Mouse (Mus musculus) thymus, adult 2 months (tissue): ENCODE measurements at regions not wholly inside any gene's neighbourhood (a gene's known extent, or its start where the extent isn't known, plus 50 kb on each side); places are given as distances from the start of the nearest gene placed in this dataset.

Experiments used
- DNase-seq: peaks from one replicate; pipeline ENCODE4 v3.0.0; 2021
- H3K27ac ChIP-seq: fragments of 200-500 bp; 2 replicates; pipeline ENCODE4 v1.5.1; 2012; ENCODE audit warnings: low read length, control low read depth; ENCODE audit not compliant: control insufficient read depth, insufficient read depth
- H3K27me3 ChIP-seq: fragments of 200-500 bp; 2 replicates; pipeline ENCODE4 v1.6.1; 2012; ENCODE audit warnings: mild to moderate bottlenecking, low read length, moderate library complexity, mixed read lengths; ENCODE audit not compliant: control insufficient read depth, insufficient read depth
- H3K36me3 ChIP-seq: fragments of 200-500 bp; 2 replicates; pipeline ENCODE4 v1.6.1; 2012; ENCODE audit warnings: mild to moderate bottlenecking, low read length, moderate library complexity; ENCODE audit not compliant: control insufficient read depth, insufficient read depth
- H3K4me1 ChIP-seq: fragments of 200-500 bp; replicated peaks from 2 replicates; pipeline ENCODE4 v1.6.1; 2012; ENCODE audit warnings: low read length; ENCODE audit not compliant: control insufficient read depth, insufficient read depth
- H3K4me3 ChIP-seq: fragments of 200-500 bp; 2 replicates; pipeline ENCODE4 v1.5.1; 2012; ENCODE audit warnings: mild to moderate bottlenecking, low read length, control low read depth, moderate library complexity; ENCODE audit not compliant: control insufficient read depth, insufficient read depth
- CTCF ChIP-seq: fragments of 200-500 bp; IDR thresholded peaks from 2 replicates; pipeline ENCODE4 v1.5.1; 2012; ENCODE audit warnings: mild to moderate bottlenecking, control low read depth, low read length, moderate library complexity, borderline replicate concordance; ENCODE audit not compliant: control insufficient read depth, poor library complexity, insufficient read depth; ENCODE audit errors: extremely low read depth
- POLR2A ChIP-seq: fragments of 200-500 bp; IDR thresholded peaks from 2 replicates; pipeline ENCODE4 v1.6.1; 2012; ENCODE audit warnings: mild to moderate bottlenecking, low read length, control low read depth, moderate library complexity; ENCODE audit not compliant: control insufficient read depth, poor library complexity, insufficient read depth; ENCODE audit errors: extremely low read depth
- WGBS: fragments of 180-500 bp; shearing (Covaris S2); methylation state at CpG from one replicate; pipeline ENCODE4 v1.1.7; 2018; 5-methylcytosine and 5-hydroxymethylcytosine counted together

DNA sequence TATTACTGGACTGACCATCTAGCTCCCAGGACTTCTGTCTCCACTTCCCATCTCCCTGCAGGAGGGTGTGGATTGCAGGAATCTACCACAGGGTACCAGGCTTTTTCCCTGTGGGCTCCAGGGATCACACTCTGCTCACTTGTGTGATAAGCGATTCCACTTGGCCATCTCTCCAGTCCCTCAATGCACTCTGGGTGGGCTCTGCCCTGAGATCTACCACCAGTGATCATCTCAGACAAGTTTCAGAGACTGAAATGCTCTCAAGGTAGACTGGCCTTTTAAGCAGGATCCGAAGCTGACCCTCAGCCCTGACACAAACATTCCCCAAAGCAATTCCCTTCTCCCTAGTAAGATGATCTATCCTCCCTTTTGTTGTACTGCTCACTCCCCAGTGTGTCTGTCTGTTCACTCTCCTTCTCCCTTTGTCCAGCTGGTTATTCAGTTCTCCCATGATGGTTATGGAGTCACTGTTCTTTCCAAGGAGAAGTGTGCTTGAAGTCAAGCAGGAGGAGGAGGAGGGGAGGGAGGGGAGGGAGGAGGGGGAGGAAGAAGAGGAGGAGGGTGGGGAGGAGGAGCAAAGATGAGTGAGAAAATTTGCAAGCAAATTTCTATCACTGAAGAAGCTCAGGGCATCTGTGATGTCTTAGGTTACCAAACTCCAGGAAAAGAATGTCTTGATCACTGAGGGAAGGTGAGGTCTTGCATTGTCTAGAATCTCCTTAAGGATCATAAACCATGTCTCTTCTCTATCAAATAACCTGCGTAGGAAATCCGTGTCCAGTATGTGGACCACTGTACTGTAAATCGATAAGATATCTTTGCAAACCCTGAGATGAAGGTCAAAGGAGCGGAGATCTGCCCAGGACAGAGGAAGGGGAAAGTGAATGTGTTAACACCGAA, 50.4 kb upstream of the Mindy3 start:
- DNase-seq = no peak
- WGBS = 93% methylated on average over 7 of the region's 7 CpGs
- H3K27me3 ChIP-seq = no peaks in the 10 kb centered on the region
- no peaks in the 10 kb centered on the region for H3K36me3 ChIP-seq
- no peaks in the 10 kb centered on the region for H3K4me1 ChIP-seq
- H3K4me3 ChIP-seq = no peak overlapping the region
- H3K27ac ChIP-seq = no peak overlapping the region
- TF ChIP-seq POLR2A (no peak), CTCF (no peak)
